Mouse (Mus musculus) C2C12 (cell line): Measurements from ENCODE around the gene Atxn2. TPM values are rescaled to one million over a fixed set of nuclear protein-coding genes. Genes with fewer than 3 reads are reported as not detected.

Source experiments
- H3K27me3 ChIP-seq: one replicate; pipeline ENCODE4 v1.6.1; 2011; ENCODE audit not compliant: control insufficient read depth, insufficient read depth, insufficient read length
- H3K36me3 ChIP-seq: one replicate; pipeline ENCODE4 v1.6.1; 2011; ENCODE audit not compliant: control insufficient read depth, insufficient read depth
- H3K4me3 ChIP-seq: one replicate; pipeline ENCODE4 v1.5.1; 2011; ENCODE audit warnings: mild to moderate bottlenecking, control low read depth; ENCODE audit not compliant: poor library complexity, insufficient read depth, severe bottlenecking
- H3K79me2 ChIP-seq: one replicate; pipeline ENCODE4 v1.6.1; 2011; ENCODE audit not compliant: control insufficient read depth, insufficient read depth
- H3K79me3 ChIP-seq: one replicate; pipeline ENCODE4 v1.6.1; 2011; ENCODE audit warnings: low read depth, control low read depth
- H3ac ChIP-seq: one replicate; pipeline ENCODE3; 2011; ENCODE audit warnings: low read depth; ENCODE audit not compliant: control insufficient read depth, insufficient read length
- CEBPB ChIP-seq: IDR thresholded peaks from one replicate; pipeline ENCODE4 v1.6.1; 2011; ENCODE audit warnings: low read depth, mild to moderate bottlenecking, control low read depth, moderate library complexity
- CTCF ChIP-seq: IDR thresholded peaks from one replicate; pipeline ENCODE4 v1.5.1; 2011; ENCODE audit not compliant: control insufficient read depth, insufficient read depth, insufficient read length
- FOSL1 ChIP-seq: IDR thresholded peaks from one replicate; pipeline ENCODE4 v1.8.0; 2011; ENCODE audit warnings: mild to moderate bottlenecking, low read length; ENCODE audit not compliant: poor library complexity, insufficient read depth, severe bottlenecking
- MAX ChIP-seq: IDR thresholded peaks from one replicate; pipeline ENCODE4 v1.6.1; 2011; ENCODE audit warnings: mild to moderate bottlenecking, control low read depth
- MYOD1 ChIP-seq: IDR thresholded peaks from one replicate; pipeline ENCODE4 v1.6.1; 2011; ENCODE audit warnings: low read depth; ENCODE audit not compliant: control insufficient read depth, insufficient read length
- MYOG ChIP-seq: IDR thresholded peaks from one replicate; pipeline ENCODE4 v1.6.1; 2011; ENCODE audit not compliant: control insufficient read depth, insufficient read length; ENCODE audit errors: extremely low read depth
- USF1 ChIP-seq: IDR thresholded peaks from one replicate; pipeline ENCODE4 v1.6.1; 2011; ENCODE audit warnings: low read depth, mild to moderate bottlenecking, control low read depth, moderate library complexity
- polyA plus RNA-seq: library from polyadenylated mRNA; unstranded; fragments of >200 nt; fragmentation: generic; extraction: Trizol; gene quantifications from one replicate; pipeline ENCODE4 v1.2.1, GENCODE M21; 2012; ENCODE audit warnings: missing spikeins

The Atxn2 gene
- polyA plus RNA-seq, 1 experiment = 69.9 TPM

DNA sequence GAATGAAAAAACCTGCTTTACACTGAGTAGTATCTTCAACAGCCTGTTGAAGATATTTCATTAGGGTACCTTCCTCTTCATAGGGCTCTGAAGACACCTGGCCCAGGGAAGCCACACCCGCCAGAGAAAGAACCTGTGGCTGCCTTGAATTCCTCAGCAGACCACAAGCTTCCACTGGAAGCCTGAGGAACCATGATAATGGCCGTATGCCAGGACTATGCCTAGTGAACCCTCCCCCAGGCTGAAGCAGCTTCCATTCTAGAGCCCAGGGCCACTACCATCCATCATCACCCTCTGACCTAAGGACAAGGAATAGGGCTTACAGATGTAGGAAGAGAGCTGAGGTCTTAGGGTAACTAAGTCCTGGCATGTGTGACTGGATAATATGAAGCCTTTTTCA lies 109.0 kb downstream of the Atxn2 start:
- H3ac ChIP-seq = no peak overlapping the region
- H3K4me3 ChIP-seq = no peak overlapping the region
- H3K79me3 ChIP-seq = peaks cover 49% of the 10 kb centered on the region
- H3K79me2 ChIP-seq = peaks cover 64% of the 10 kb centered on the region
- TF ChIP-seq CEBPB (no peak), MYOG (no peak), FOSL1 (no peak), USF1 (no peak), MAX (no peak), CTCF (no peak), MYOD1 (no peak)
- H3K27me3 ChIP-seq = no peaks in the 10 kb centered on the region
- H3K36me3 ChIP-seq = peaks cover 75% of the 10 kb centered on the region

DNA sequence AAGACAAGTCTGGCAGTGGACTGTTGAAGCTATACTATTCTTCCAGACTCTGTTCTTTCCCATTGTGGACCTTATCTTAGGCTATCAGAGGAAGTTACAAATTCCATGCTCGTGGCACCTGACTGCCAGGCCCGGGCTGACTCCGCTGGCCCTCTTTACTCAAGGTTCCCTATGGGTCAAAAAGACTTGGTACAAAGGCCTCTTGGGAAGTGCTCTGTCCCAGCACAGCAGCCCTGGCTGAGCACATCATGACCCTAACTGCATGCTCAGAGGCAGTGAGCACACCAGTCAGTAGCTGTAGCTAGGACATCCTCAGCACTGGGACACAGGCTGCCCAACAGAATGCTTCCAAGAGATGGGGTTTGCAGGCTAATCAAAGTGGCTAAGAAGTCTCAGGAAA lies 109.5 kb downstream of the Atxn2 start:
- H3K79me3 ChIP-seq = peaks cover 53% of the 10 kb centered on the region
- no peak overlapping the region for H3ac ChIP-seq
- no peaks in the 10 kb centered on the region for H3K27me3 ChIP-seq
- no peak for TF ChIP-seq MAX
- no peak for TF ChIP-seq MYOG
- TF ChIP-seq USF1 = no peak
- no peak for TF ChIP-seq CEBPB
- no peak for TF ChIP-seq FOSL1
- TF ChIP-seq MYOD1 = no peak
- TF ChIP-seq CTCF = no peak
- peaks cover 69% of the 10 kb centered on the region for H3K79me2 ChIP-seq
- H3K36me3 ChIP-seq = peaks cover 75% of the 10 kb centered on the region
- H3K4me3 ChIP-seq = no peak overlapping the region

DNA sequence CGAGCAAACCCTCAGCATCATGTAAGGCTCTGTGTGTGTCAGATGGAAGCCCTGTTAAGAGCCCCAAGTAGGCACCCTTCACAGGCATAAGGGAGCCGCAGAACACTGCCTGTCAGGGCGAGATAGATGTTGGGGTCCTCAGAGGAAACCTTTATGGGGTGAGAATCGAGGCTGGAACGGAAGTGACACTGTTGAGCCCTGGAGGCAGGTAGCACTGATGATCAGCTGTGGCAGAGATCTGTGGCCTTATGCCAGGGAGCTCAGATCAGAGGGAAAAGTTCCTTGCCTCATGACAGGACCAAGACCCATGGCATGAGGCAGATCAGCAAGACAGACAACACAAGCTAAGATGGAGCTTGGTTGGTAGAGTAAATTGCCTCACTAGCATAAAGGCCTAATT lies 110.0 kb downstream of the Atxn2 start:
- no peaks in the 10 kb centered on the region for H3K27me3 ChIP-seq
- peaks cover 73% of the 10 kb centered on the region for H3K79me2 ChIP-seq
- no peak overlapping the region for H3ac ChIP-seq
- no peak overlapping the region for H3K4me3 ChIP-seq
- peaks cover 58% of the 10 kb centered on the region for H3K79me3 ChIP-seq
- TF ChIP-seq MYOG (no peak), USF1 (no peak), CEBPB (no peak)
- peaks cover 75% of the 10 kb centered on the region for H3K36me3 ChIP-seq

DNA sequence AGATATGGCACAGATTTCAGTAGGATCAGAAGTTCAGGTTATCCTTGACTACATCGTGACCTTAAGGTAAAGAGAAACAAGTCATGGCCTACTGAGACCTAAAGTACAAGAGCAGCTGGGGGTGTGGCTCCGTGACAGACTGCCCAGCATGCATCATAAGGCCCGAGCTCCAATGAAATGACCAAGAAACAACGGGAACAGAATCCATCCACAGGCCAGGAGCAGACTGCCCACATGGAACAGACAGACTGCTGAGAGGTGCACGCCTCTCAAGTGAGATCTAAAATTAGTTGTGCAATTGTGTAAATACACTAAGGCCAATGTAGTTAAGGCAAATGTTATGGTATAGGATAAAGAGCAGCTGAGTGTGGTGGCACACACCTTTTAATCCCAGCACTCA lies 110.4 kb downstream of the Atxn2 start:
- Histone ChIP-seq H3K79me3 (peaks cover 60% of the 10 kb centered on the region), H3K4me3 (no peak overlapping the region), H3K27me3 (no peaks in the 10 kb centered on the region), H3ac (no peak overlapping the region), H3K36me3 (peaks cover 75% of the 10 kb centered on the region), H3K79me2 (peaks cover 78% of the 10 kb centered on the region)
- TF ChIP-seq MYOG (no peak), CTCF (no peak), MAX (no peak), CEBPB (no peak), FOSL1 (no peak), MYOD1 (no peak), USF1 (no peak)

DNA sequence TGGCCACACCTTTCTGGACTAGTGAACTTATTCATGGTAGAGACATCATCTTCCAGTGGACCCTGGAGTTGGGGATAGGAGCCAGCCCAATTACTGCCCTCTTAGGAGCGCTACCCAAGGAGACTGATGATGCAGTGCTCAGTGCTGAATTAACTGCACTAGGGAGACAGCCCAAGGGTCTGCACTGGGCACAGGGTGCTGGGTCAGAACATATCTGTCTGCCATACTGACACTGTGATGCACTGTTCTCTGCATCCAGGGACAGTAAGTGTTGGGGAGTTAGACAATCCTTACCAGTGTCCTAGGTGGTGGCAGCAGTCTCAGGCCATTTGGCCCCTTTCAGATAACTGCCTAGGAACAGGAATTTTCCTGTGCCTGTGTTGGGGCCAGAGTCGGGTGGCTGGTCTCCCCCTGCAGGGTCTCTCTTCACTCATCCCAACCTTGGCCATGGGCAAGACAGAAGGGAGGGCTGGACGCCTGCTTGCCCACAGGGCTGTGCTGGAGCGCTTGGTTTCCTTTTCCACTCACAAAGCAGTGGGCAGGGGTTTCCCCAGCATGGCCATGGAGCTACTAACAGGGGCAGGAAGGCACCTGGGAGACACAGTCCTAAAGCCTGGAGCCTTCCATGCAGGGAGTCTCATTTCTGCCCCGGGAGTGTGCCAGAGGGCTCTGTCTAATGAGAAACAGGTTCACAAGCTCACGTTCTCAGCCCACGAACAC lies 111.8 kb downstream of the Atxn2 start:
- Histone ChIP-seq H3K36me3 (peaks cover 75% of the 10 kb centered on the region), H3K79me3 (peaks cover 74% of the 10 kb centered on the region), H3K79me2 (peaks cover 91% of the 10 kb centered on the region), H3ac (no peak overlapping the region), H3K27me3 (no peaks in the 10 kb centered on the region), H3K4me3 (no peak overlapping the region)
- TF ChIP-seq MYOD1 (no peak), CEBPB (no peak), FOSL1 (no peak), CTCF (no peak), USF1 (no peak), MYOG (no peak), MAX (no peak)

DNA sequence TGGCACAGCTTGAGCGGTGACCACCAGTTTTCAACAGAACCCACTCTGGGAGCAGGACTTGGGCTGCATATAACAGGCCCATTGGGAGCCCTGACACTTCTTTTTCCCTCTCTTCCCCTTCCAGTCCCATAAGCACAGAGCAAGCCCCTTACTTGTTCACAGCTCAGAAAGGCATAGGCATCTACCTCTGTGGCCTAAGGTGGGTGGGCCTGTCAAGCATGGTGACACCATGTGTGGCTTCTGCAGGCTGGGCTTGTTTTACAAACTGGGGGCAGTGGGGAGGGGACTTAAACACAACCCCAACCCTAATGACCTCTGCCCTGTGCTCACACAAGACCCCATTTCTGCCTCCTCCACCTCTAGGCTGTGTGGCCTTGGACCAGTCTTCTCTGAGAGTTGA lies 112.5 kb downstream of the Atxn2 start:
- no peak for TF ChIP-seq MYOD1
- TF ChIP-seq CTCF = no peak
- no peak for TF ChIP-seq FOSL1
- TF ChIP-seq USF1 = no peak
- TF ChIP-seq CEBPB = no peak
- no peak for TF ChIP-seq MYOG
- TF ChIP-seq MAX = no peak
- Histone ChIP-seq H3K36me3 (peaks cover 73% of the 10 kb centered on the region), H3ac (no peak overlapping the region), H3K27me3 (no peaks in the 10 kb centered on the region), H3K79me3 (peaks cover 78% of the 10 kb centered on the region), H3K79me2 (peaks cover 99% of the 10 kb centered on the region), H3K4me3 (no peak overlapping the region)
